Mouse (Mus musculus) neutrophil, adult 59 days (primary cell): Measurements from ENCODE around the gene Olfr1107. TPM values are rescaled to one million over a fixed set of nuclear protein-coding genes. Genes with fewer than 3 reads are reported as not detected.

Experiments used
- total RNA-seq, 2 experiments: library from RNA; stranded (reverse); gene quantifications; 1 replicate in 1 of 2; 2 replicates in 1 of 2; pipeline ENCODE4 v1.2.4; 2023

Olfr1107 gene
- not detected for total RNA-seq

DNA sequence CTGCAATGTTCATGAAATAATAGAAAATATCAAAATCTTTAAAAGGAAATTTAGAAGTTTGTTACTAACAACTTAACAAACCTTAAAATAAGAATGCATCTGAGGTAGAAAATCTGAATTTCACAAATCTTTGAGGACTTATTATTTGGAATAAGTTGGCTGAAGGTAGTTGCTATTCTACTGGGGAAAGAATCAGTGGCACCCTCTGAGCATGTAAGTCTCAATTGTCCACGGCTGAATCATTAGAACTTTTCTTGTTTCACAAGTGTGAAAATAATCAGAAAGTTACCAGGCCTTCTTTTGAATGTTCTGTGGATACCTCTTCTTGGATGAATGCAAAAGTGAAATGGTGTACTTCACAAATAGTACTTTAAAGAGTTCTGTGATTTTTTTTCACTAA lies at the start of gene Olfr1107:
TSS of gene Olfr1107 (minus strand) at position 101 of the 400 bp plus-strand sequence.

DNA sequence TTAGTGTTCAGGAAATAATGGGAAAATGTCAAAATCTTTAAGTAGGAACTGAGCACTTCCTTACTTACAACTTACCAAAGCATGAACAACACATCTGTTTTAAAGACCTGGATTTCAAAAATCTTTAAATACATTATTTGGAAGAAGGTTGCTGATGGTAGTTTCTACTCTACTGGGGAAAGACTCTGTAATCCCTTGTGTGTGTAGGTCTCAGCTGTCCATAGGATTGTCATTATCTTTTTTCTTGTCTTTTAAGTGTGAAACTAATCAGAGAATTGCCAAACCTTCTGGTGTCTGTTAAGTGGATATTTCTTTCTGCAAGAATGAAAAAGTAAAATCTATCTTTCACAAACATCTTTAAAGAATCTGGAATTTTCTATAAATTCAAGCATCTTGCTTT lies 38.9 kb upstream of the Olfr1107 start, which contains the start of gene Olfr259:
TSS of gene Olfr259 (minus strand) at position 101 of the 400 bp plus-strand sequence.

DNA sequence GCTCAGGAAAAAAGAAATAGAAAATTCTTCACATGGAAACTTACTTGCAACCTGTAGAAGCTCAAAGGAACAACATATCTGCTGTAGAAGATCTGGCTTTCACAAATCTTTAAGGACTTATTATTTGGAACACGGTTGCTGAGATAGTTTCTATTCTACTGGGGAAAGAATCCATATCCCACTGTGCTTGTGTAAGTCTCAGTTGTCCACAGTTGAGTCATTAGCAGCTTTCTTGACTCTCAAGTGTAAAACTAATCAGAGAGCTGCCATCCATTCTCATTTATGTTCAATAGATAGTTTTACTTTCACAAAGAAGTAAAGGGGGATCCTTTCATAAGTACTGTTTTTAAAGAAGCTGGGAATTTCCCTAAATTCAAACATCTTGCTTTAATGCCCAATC lies 20.3 kb upstream of the Olfr1107 start, which contains the start of gene Olfr1109:
TSS of gene Olfr1109 (minus strand) at position 101 of the 400 bp plus-strand sequence.

DNA sequence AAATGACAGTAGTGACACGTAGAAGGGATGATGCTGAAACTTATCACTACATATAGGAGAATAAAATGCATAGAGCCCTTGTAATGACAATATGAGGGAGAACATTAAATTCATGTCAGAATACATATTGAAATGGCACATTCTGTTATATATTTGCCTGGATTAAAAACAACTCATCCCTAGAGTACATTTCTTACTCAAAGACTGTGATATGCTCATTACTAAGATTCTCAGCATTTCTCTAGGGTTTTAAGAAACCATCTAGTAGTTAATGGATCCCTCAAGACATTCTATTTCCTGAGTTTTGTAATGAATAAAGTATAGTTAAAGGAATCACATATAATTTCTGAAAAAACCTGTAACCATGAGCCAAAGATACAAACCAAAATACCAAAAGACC lies 23.4 kb downstream of the Olfr1107 start, which contains the start of gene Olfr1106:
TSS of gene Olfr1106 (minus strand) at position 101 of the 400 bp plus-strand sequence.

DNA sequence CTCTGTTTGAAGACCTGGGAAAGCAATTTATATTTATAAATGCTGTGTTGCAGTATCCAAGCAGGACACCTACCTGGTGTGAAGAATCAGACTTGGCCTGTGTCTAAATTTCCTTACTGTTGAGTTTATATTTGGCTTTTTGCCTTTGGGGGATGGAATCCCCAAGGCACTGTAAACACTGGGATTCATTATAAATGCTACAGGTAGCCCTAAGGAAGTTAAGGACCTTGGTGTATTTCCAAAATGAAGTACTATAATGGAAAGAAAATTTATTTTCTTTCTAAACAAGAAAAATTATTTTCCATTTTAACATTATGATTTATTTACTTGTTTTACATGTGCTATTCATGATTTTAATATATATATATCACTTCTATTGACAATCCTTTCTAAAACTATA lies 39.2 kb downstream of the Olfr1107 start, which contains the start of gene Olfr1105:
TSS of gene Olfr1105 (minus strand) at position 101 of the 400 bp plus-strand sequence.

DNA sequence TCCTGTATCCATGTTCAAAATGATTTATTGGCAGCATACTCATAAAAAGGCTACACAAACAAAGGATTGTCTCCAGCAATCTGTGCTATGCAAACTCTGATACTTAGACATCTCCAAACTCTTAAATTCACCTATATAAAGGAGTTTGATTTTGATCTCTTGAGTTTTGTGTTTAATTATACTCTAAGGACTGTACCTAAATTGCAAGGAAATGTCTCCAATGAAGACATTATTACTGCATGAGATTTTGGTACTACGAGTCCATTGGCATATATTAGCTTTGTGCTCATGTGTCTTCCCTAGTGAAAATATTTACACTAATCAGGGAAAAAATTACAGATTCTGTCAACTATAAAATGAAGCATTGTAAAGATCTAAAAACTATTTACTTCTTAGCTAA lies 48.6 kb downstream of the Olfr1107 start, which contains the start of gene Olfr1104:
TSS of gene Olfr1104 (minus strand) at position 101 of the 400 bp plus-strand sequence.

Other genes with a start within 250 kb of the Olfr1107 start
- gene Olfr1095, start 224.1 kb downstream of the Olfr1107 start, total RNA-seq = not detected
- gene Gm13723, start 201.0 kb downstream of the Olfr1107 start, total RNA-seq = not detected
- not detected for gene Olfr1097, start 183.6 kb downstream of the Olfr1107 start, total RNA-seq
- gene Olfr1098, start 151.3 kb downstream of the Olfr1107 start, total RNA-seq = not detected
- not detected for gene Olfr1099, start 115.1 kb downstream of the Olfr1107 start, total RNA-seq
- not detected for gene Olfr1100, start 95.9 kb downstream of the Olfr1107 start, total RNA-seq
- gene Olfr1101, start 84.6 kb downstream of the Olfr1107 start, total RNA-seq = not detected
- not detected for gene Olfr1102, start 77.4 kb downstream of the Olfr1107 start, total RNA-seq
- not detected for gene Olfr1104, start 48.7 kb downstream of the Olfr1107 start, total RNA-seq
- gene Olfr1105, start 39.3 kb downstream of the Olfr1107 start, total RNA-seq = not detected
- gene Olfr1106, start 23.5 kb downstream of the Olfr1107 start, total RNA-seq = not detected
- gene Olfr1109, start 20.2 kb upstream of the Olfr1107 start, total RNA-seq = not detected
- gene Olfr259, start 38.8 kb upstream of the Olfr1107 start, total RNA-seq = not detected
- not detected for gene Olfr1110, start 64.5 kb upstream of the Olfr1107 start, total RNA-seq
- not detected for gene Olfr1111, start 76.8 kb upstream of the Olfr1107 start, total RNA-seq
- not detected for gene Olfr1112, start 112.0 kb upstream of the Olfr1107 start, total RNA-seq
- gene Olfr1113, start 133.2 kb upstream of the Olfr1107 start, total RNA-seq = not detected
- gene Olfr1115, start 172.2 kb upstream of the Olfr1107 start, total RNA-seq = not detected
- not detected for gene Olfr1116, start 191.7 kb upstream of the Olfr1107 start, total RNA-seq
- gene Olfr1118, start 231.8 kb upstream of the Olfr1107 start, total RNA-seq = not detected